Mouse (Mus musculus) liver, adult 2 months (tissue): ENCODE measurements at regions not wholly inside any gene's neighbourhood (a gene's known extent, or its start where the extent isn't known, plus 50 kb on each side); places are given as distances from the start of the nearest gene placed in this dataset.

Source experiments
- DNase-seq: peaks from one replicate; pipeline ENCODE4 v3.0.0-alpha.2; 2011; ENCODE audit warnings: low read depth, low spot score; ENCODE audit errors: extremely low read depth
- H3K27ac ChIP-seq: fragments of 200-500 bp; replicated peaks from 2 replicates; pipeline ENCODE4 v1.5.1; 2012; ENCODE audit warnings: low read depth, mild to moderate bottlenecking, control low read depth, inconsistent platforms, low read length; ENCODE audit not compliant: insufficient read depth
- H3K27me3 ChIP-seq: fragments of 200-500 bp; 2 replicates; pipeline ENCODE4 v1.6.1; 2012; ENCODE audit warnings: mild to moderate bottlenecking, moderate library complexity, low read length, inconsistent platforms; ENCODE audit not compliant: control insufficient read depth, insufficient read depth
- H3K36me3 ChIP-seq: fragments of 200-500 bp; 2 replicates; pipeline ENCODE4 v1.6.1; 2012; ENCODE audit warnings: low read length, inconsistent platforms; ENCODE audit not compliant: control insufficient read depth, insufficient read depth
- H3K4me1 ChIP-seq: fragments of 200-500 bp; 2 replicates; pipeline ENCODE4 v1.6.1; 2011; ENCODE audit warnings: low read length; ENCODE audit not compliant: control insufficient read depth, insufficient read depth
- H3K4me3 ChIP-seq: fragments of 200-500 bp; 2 replicates; pipeline ENCODE4 v1.5.1; 2011; ENCODE audit warnings: low read depth, mild to moderate bottlenecking, control low read depth, low read length, moderate library complexity; ENCODE audit not compliant: insufficient read depth
- H3K79me2 ChIP-seq: fragments of 200-500 bp; 2 replicates; pipeline ENCODE4 v1.6.1; 2012; ENCODE audit warnings: inconsistent platforms, mild to moderate bottlenecking, low read length, moderate library complexity; ENCODE audit not compliant: control insufficient read depth, insufficient read depth
- H3K9ac ChIP-seq: fragments of 200-500 bp; 2 replicates; pipeline ENCODE4 v1.6.1; 2012; ENCODE audit warnings: low read depth, mild to moderate bottlenecking, control low read depth, inconsistent platforms, low read length
- CTCF ChIP-seq: fragments of 200-500 bp; IDR thresholded peaks from 2 replicates; pipeline ENCODE4 v1.5.1; 2011; ENCODE audit warnings: low read depth, low read length, control low read depth
- POLR2A ChIP-seq: fragments of 200-500 bp; IDR thresholded peaks from 2 replicates; pipeline ENCODE4 v1.6.1; 2011; ENCODE audit warnings: low read length, control low read depth; ENCODE audit not compliant: insufficient read depth; ENCODE audit errors: extremely low read depth
- WGBS: fragments of 180-500 bp; shearing (Covaris S2); methylation state at CpG from one replicate; pipeline ENCODE4 v1.1.7; 2018; 5-methylcytosine and 5-hydroxymethylcytosine counted together

DNA sequence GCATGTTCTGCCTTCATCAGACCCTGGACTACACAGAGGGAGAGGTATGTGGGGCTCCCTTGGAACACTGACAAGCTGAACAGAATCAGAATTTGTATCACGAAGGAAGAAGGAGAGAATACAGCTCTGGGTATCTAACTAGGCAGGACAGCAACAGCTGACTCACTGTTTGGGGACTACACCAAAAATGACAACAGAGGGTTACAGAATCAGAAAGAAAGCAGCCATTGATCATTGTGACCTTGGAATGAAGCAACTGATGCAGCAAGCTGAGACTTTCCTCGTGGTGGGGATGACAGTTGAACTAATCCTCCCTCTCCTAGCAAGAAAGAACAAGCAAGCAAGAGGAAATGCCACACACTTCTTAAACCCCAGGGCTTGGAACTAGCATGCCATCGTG, 135.0 kb upstream of the Gnao1 start:
- WGBS = 45% methylated on average over 3 of the region's 3 CpGs
- TF ChIP-seq CTCF (no peak), POLR2A (no peak)

DNA sequence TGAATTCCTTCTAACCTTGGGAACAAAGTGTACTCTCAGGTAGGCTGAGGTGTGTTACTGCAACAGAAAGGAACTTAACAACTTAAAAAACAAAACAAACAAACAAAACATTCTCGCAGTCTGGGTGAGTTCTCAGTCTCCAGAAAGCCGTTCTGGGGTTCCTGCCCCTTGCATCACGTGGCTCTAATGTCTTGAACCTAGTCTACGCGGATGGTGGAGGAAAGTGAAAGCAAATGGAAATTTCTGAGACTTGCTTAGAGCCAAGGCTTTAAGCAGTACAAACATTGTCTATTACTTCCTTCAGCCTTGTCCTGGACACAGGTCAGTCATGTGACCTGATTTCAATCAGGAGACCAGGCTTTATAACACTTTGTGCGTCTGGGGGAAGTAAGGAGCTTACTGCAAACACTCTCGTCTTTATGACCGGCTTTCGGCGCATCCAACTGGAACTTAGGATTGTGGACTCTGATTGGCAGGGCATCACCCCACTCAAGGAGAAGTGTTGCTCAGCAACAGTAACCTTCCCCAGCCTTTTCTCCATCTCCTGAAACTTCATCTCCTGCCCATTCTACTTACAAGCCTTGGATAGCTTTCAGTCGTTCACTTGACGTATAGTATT, 125.9 kb upstream of the Gnao1 start:
- Histone ChIP-seq H3K27ac (no peak overlapping the region), H3K36me3 (no peaks in the 10 kb centered on the region), H3K27me3 (peaks cover 2% of the 10 kb centered on the region; the same call in 1 of the 2 replicates), H3K4me3 (no peak overlapping the region), H3K9ac (no peak overlapping the region), H3K79me2 (no peaks in the 10 kb centered on the region), H3K4me1 (no peaks in the 10 kb centered on the region)
- no peak for DNase-seq
- WGBS = 86% methylated on average over 12 of the region's 12 CpGs
- TF ChIP-seq CTCF (no peak), POLR2A (no peak)

More for the DNA sequence above, 135.0 kb upstream of the Gnao1 start:
- H3K79me2 ChIP-seq = no peaks in the 10 kb centered on the region
- no peak overlapping the region for H3K4me3 ChIP-seq
- DNase-seq = no peak
- no peaks in the 10 kb centered on the region for H3K36me3 ChIP-seq
- H3K27me3 ChIP-seq = no peaks in the 10 kb centered on the region
- H3K9ac ChIP-seq = no peak overlapping the region
- no peaks in the 10 kb centered on the region for H3K4me1 ChIP-seq
- no peak overlapping the region for H3K27ac ChIP-seq

DNA sequence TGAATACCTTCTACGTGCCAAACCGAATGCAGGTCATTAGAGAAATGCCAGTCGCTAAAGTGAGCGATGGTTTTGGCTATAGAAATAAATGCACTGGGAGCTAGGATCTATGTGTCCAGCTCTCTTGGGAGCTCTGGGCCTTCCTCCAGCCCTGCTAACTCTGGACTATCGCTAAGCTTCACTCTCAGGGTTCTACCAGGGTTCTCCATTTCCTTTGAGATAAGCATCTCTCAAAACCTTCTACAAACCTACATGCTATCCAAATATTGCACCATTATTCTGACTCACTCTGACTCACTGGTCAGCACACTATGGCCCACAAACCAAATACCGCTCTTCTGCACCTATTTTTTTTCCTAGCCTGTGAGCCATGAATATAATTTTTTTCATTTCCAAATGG, 125.4 kb upstream of the Gnao1 start:
- Histone ChIP-seq H3K36me3 (no peaks in the 10 kb centered on the region), H3K4me1 (no peaks in the 10 kb centered on the region), H3K27ac (no peak overlapping the region), H3K79me2 (no peaks in the 10 kb centered on the region), H3K4me3 (no peak overlapping the region), H3K27me3 (peaks cover 2% of the 10 kb centered on the region; the same call in 1 of the 2 replicates), H3K9ac (no peak overlapping the region)
- 92% methylated on average over 6 of the region's 6 CpGs for WGBS
- DNase-seq = no peak
- TF ChIP-seq POLR2A (no peak), CTCF (no peak)

DNA sequence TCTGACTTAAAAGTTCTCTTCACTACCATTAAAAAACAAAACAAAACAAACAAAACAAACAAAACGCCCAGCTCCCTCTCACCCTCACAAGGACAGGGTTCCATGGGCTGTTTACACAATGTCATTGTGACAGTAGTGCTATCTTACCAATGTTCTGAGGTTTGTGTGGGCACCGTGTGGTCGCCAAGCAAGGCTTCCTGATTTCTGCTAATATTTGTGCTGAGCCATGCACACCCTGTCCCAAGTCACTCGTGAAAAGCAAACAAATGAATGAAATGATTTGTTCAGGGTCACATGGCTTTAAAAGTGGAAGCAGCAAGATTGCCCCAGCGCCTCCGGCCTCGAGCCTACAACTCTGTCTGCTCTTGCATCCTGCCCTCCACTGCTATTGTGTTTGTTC, 120.9 kb upstream of the Gnao1 start:
- Histone ChIP-seq H3K4me1 (no peaks in the 10 kb centered on the region), H3K79me2 (no peaks in the 10 kb centered on the region), H3K9ac (no peak overlapping the region), H3K27me3 (no peaks in the 10 kb centered on the region), H3K27ac (no peak overlapping the region), H3K36me3 (no peaks in the 10 kb centered on the region), H3K4me3 (no peak overlapping the region)
- DNase-seq = peak; percentile 4
- 17% methylated on average over 7 of the region's 7 CpGs for WGBS
- no peak for TF ChIP-seq POLR2A
- no peak for TF ChIP-seq CTCF

DNA sequence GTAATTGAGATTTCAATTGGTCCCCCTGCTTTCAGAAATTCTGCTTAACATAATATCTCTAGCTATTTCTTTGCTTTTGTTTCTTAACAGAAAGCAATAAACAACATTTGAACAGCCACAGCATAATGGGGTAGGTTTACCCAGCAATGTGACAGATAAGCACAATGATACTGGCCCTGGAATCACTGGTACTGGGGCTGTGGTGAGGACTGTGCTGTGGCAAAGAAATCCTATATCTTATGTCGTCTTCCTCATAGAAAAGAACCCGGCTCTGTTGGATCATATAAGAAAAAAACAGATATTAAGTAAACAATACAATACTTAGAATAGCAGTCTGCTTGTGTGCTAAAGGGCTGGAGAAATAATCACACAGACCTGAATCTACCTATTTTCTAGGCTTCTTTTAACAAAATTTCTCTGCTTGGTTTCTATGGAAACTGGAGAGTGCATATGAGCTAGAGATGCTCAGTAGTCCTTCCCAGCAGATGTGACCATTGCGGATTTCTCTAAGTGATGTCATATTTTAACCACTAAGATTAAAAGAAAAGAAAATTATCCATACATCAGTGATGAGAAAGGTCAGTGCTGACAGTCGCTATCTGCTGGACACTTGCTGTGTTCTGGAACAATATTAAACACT, 119.8 kb upstream of the Gnao1 start:
- H3K9ac ChIP-seq = no peak overlapping the region
- no peak overlapping the region for H3K4me3 ChIP-seq
- no peaks in the 10 kb centered on the region for H3K36me3 ChIP-seq
- no peaks in the 10 kb centered on the region for H3K4me1 ChIP-seq
- H3K27me3 ChIP-seq = no peaks in the 10 kb centered on the region
- H3K79me2 ChIP-seq = no peaks in the 10 kb centered on the region
- no peak overlapping the region for H3K27ac ChIP-seq
- TF ChIP-seq POLR2A (no peak), CTCF (no peak)
- 86% methylated on average over 4 of the region's 4 CpGs for WGBS
- no peak for DNase-seq

DNA sequence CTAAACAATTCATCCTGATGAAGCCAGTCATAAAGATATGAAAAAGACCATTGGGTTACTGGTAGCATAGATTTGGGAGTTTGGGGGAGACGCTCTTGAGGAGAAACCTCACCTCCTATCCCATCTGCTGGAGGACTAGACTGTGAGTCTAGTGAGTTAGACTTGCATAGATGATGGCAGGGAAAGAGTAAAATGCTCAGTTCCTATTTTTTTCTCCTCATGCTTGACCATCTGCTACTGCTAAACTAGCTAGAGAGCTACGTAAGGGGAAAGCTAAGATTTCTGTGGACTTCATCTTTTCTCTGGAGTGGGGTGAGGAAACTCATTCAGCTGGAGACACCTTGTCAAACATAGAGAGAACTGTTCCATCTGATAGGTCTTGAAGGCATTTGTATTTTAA, 118.4 kb upstream of the Gnao1 start:
- no peak overlapping the region for H3K27ac ChIP-seq
- no peak overlapping the region for H3K4me3 ChIP-seq
- WGBS = 88% methylated on average over 2 of the region's 2 CpGs
- no peaks in the 10 kb centered on the region for H3K36me3 ChIP-seq
- no peak overlapping the region for H3K9ac ChIP-seq
- no peak for TF ChIP-seq CTCF
- TF ChIP-seq POLR2A = no peak
- H3K27me3 ChIP-seq = 0 out of 2 replicates have a peak, but pooled peaks cover 3% of the 10 kb centered on the region
- no peaks in the 10 kb centered on the region for H3K4me1 ChIP-seq
- DNase-seq = no peak
- no peaks in the 10 kb centered on the region for H3K79me2 ChIP-seq
